Mouse (Mus musculus): ENCODE measurements around the gene Commd2.

- TF ChIP-seq CTCF (IDR thresholded peaks at IDR 0.05; ENCODE audit: borderline replicate concordance, insufficient read depth, low read depth, low read length) (no peak), POLR2A (IDR thresholded peaks at IDR 0.05; ENCODE audit: borderline replicate concordance, insufficient read depth, low read length) (no peak)
These were observed 40.3 kb upstream of the Commd2 start for GRCm38 (mm10) chr3:57691772-57692171.
